Mouse (Mus musculus) left cerebral cortex, postnatal 36 days (tissue): ENCODE results near the gene Id3. TPM values are rescaled to one million over a fixed set of nuclear protein-coding genes. Genes with fewer than 3 reads are reported as not detected.
"Not testable (repeated sequence)": the region's sequence is repeated elsewhere in the genome, so short reads cannot be mapped to it uniquely, and the experiment has no call there.

ENCODE experiments used
- DNase-seq, 2 experiments: peaks; one replicate each; pipeline ENCODE4 v3.0.0; 2021 to 2022; ENCODE audit warnings: low spot score in 2 of 2, mixed read lengths in 1 of 2
- intact Hi-C: fragments of 180-260 bp; cut with DNase I; formaldehyde crosslinking; loops from one replicate; pipeline ENCODE4 v1.15.1; 2025
- total RNA-seq, 2 experiments: library from RNA; stranded (reverse); gene quantifications; 2 replicates each; pipeline ENCODE4 v1.2.3; 2021

Gene Id3
- 10 to 100 TPM; 35.3 to 40.7 TPM for total RNA-seq

DNA sequence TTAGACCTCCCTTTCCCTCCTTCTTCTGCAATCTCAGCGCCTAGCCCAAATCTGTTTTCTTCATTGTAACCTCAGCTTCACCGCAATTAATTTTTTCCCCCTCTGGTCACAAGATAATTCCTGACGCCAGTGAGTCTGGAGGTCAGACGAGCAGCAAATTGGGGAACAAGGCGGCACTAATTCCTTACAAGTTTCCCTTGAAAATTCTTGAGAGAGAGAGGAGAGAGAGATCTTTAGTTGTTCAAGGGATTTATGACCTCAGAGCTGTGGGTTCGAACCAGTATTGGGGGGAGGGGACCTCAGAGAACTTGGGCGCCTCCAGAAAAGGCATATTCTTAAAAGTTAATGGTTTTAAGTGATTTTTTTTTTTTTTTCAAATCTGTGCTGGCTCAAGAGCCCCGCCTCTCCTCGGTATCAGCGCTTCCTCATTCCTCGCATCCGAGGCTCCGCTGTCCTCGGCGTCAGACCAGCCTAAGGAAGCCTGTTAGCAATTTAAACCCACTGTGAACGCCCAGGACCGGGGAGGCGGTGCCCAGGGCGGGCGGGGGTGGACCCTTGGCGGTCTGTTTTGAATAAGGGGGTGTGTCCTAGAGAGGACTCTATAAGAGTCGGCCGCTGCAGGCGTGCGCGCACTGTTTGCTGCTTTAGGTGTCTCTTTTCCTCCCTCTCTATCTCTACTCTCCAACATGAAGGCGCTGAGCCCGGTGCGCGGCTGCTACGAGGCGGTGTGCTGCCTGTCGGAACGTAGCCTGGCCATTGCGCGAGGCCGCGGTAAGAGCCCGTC is at the start of gene Id3:
Id3 (plus strand) TSS at position 305 of the 784 bp plus-strand sequence.
- intact Hi-C loops, result no loop called here
- peak; percentile 70 to 72 for DNase-seq

DNA sequence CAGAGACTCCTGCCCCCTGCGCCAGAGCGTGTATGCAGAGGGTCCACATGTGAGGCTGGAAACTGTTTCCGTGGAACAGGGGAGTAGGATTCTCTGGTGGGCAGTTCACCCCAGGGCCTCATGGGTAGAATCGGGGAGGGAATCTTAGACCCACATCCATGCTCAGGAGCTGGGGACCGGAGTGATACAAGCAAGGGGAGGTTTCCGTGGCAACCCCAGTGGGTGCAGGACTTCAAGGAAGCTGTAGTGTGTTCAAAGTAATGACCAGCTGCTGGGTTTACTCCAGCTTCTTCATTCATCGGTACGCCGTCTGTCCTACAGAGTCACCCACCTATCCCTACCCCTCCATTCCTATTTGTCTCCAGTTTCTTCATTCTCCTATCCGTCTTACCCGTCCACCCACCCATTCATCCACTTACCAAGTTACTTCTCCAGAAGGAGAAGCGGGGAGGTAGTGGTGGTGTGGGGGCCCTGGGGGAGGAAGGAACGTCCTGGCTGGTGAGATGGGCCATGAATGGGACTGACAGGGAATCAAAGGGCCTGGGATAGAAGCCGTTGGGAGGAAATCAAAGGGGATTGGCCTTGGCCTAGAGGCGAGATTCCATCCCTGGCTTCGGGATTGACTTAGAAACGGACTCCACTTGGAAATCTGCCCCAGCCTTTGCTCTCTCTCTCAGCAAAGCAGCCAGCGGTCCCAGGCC is 48.6 kb upstream of the Id3 start:
- peak; percentile 8 to 25 for DNase-seq
- intact Hi-C loops, result no loop called here

- intact Hi-C loops, result no loop called here
- DNase-seq, result no peak
These were observed 47.7 kb upstream of the Id3 start for GRCm38 (mm10) chr4:136095490-136096105.

DNA sequence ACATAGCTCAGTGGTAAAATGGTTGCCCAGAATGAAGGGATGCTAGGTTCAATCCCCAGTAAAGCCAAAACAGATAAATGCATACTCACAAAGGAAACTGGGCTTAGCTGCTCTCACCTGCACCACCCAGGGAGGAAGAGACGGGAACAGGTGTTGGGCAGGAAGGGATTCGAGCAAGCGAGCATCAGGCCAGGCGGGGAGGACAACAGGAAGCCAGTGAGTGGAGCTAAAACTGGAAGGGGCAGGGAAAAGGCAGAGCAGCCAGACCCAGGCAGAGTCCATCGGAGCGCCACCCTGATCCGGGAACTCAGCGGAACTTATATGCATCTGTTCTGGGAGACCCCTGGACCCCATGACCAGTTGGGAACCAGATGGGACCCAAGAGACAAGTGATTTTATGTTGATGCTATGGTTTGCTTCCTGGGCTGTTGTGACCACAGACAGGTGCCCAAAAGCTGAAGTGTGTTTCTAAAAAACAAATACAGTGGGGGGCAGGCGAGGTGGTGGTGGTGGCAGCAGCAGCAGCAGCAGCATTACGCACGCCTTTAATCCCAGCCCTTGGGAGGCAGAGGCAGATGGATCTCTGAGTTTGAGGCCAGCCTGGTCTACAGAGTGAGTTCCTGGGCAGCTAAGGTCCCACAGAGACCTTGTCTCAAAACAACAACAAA is 46.7 kb upstream of the Id3 start:
- intact Hi-C loops, result no loop called here
- no peak for DNase-seq

- intact Hi-C loops, result no loop called here
- no peak for DNase-seq
These were observed 44.9 kb upstream of the Id3 start for GRCm38 (mm10) chr4:136098446-136098845.

DNA sequence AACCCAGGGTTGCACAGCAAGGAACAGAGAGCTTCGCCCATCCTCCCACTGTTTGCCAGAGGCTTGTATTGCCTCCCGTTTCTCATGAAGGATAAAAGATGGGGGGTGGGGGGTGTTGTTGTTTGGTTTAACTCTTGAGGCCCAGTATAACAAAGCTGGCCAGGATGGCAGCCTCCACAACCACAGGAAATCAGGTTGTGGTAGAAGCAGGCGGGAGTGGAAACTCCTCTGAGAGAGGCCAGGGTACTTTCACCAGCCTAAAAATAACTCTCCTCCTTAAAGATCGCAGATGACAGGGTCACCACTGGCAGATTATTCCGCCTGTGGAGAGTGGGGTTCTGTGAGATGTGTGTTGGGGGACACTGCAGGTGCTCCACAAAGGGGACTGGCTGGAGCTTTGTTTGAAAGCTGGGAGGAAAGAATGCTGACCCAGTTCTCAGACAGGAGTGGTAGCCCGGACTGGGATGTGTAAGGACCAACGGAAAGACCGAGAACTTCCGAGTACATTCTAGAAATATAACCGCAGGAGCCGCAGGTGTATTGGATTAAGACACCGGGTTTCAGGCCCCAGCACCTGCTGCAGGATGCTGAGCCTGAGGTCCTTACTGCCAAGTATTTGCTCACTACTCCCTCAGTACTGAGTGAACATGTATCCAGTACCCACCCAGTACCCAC is 42.8 kb upstream of the Id3 start:
- intact Hi-C loops, result no loop called here
- no peak for DNase-seq

- DNase-seq, intact Hi-C loops: not testable (repeated sequence)
These were observed 41.5 kb upstream of the Id3 start for GRCm38 (mm10) chr4:136101753-136102152.

DNA sequence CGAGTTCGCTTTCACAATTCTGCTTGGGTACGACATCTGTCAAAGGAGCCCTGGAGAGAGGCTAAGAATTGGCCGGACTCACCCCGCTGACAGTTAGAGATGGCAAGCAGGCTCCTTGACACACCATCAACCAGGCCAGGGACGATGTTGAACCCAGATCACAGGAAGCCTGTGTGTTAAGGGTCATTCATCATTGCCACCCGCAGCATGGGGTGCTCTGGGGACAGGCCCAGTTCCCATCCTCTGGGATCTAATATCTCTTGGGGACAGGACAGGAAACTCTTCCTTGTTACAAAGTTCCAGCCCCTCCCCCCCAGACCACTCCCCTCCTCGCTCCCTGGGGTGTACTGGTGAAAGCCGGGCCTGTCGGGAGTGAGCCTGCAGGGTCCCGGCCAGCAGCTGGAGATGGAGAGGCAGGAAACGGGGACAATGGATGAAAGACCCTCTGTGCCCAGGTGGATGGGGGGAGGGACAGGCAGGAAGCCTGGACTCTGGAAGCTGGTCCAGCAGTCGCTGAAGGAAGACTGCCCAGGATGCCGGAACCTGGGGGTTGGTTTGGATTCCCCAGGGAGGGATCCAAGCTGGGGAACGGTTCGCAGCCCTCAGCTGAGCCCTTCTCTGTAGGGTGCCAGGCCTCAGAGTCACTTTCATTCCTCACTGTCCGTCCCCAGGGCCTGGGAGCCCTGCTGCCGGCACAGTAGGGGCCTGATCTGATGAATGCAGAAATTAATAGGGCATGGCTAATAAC is 38.5 kb upstream of the Id3 start:
- intact Hi-C loops, result no loop called here

DNA sequence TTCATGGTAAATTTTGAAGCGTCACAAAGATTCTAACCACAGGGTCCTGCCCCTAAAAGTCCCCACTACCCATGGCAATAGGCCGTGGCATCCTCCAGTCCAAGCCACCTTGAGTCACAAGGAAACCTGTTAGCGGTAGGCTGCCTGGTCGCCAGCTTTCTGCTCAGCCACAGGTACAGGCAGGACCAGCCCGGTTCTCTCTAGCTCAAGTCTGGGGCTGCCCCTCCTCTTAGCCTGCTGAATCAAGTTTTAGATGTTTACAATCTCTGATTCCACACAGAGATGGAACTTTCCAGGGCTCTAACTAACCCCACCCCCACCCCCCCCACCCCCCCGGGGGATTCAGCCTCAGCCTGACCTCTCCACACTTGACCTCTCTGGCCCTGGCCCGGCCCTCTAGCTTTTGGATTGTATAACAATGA is 36.4 kb upstream of the Id3 start:
- no peak for DNase-seq
- intact Hi-C loops, result no loop called here

More for the DNA sequence above, 38.5 kb upstream of the Id3 start:
- peak in 1 of 2 experiments; percentile 9 for DNase-seq

GRCm38 (mm10) chr4:136109153-136109552 is 34.1 kb upstream of the Id3 start:
- DNase-seq, result no peak
- intact Hi-C loops, result no loop called here

GRCm38 (mm10) chr4:136109941-136110900 is 33.1 kb upstream of the Id3 start:
- no peak for DNase-seq
- intact Hi-C loops, result no loop called here

GRCm38 (mm10) chr4:136112344-136112743 is 31.0 kb upstream of the Id3 start:
- intact Hi-C loops, result no loop called here
- DNase-seq, result no peak

DNA sequence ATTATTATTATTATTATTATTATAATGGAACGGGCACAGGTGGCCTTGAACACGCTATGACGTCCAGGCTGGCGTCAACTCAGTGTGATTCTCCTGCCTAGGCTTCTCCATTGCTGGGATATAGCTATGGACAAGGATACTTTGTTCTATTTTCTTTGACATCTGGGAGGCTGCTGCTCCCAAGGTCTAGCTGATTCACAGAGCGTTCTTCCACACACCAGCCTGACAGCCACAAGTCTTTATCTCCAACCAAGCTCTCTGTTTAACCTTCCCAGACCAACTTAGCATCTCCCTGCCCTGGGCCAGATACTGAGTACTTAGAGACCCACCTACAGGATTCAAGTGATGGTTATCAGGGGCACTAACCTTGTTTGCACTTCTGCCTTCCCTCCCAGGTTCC is 28.6 kb upstream of the Id3 start:
- DNase-seq, result no peak
- intact Hi-C loops, result no loop called here

GRCm38 (mm10) chr4:136117022-136117421 is 26.3 kb upstream of the Id3 start:
- peak in 1 of 2 experiments; percentile 33 for DNase-seq
- intact Hi-C loops, result no loop called here

GRCm38 (mm10) chr4:136120041-136120440 is 23.3 kb upstream of the Id3 start:
- no peak for DNase-seq
- intact Hi-C loops, result no loop called here

GRCm38 (mm10) chr4:136121158-136121557 is 22.1 kb upstream of the Id3 start:
- DNase-seq, result no peak
- intact Hi-C loops, result no loop called here

- intact Hi-C loops, result no loop called here
- DNase-seq, result no peak
These were observed 21.3 kb upstream of the Id3 start for GRCm38 (mm10) chr4:136121844-136122468.
